Mouse (Mus musculus) CD4-positive, CD25-positive, alpha-beta regulatory T cell, adult 4 months (primary cell): Measurements from ENCODE around the gene Zscan2. TPM values are rescaled to one million over a fixed set of nuclear protein-coding genes. Genes with fewer than 3 reads are reported as not detected.
A peak's percentile ranks its signal among the peaks of the same experiment; 100 is the strongest.

Experiments
- ATAC-seq: one replicate; pipeline ENCODE4 v1.8.0; 2017
- polyA plus RNA-seq, 2 experiments: library from polyadenylated mRNA; unstranded; fragments of 100-300 nt; shearing (Covaris generic); gene quantifications; one replicate each; pipeline ENCODE4 v1.2.1; 2017

The Zscan2 gene
- 1 to 10 TPM; 3.8 to 4.2 TPM for polyA plus RNA-seq

DNA sequence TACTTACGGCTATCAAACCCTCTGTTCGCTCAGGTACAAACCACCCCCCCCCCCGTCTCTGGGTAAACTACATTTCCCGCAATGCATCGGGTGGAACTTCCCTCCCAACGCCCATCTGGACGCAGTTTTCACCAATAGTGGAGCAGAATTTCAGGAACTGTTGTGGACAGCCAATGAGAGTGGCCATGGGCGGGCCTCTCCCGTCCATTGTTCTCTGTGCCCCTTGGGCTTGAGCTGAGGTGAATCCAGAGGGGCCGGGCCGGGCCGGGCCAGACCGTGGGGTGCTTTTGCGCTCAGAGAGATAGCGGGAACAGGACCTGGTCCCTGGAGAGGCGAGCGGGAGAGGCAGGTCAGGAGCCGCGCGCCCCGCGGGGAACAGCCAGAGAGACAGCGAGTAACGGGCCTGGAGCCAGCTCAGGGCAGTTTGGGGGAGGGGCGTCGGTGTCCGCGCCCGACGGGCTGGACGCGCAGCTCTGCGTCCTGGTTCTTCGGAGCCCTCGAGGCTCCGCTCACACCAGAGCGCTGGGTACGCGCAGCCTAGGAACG is at the start of gene Zscan2:
TSS of gene Zscan2 (plus strand) at position 192 of the 546 bp plus-strand sequence.
- ATAC-seq = peak; percentile 80

DNA sequence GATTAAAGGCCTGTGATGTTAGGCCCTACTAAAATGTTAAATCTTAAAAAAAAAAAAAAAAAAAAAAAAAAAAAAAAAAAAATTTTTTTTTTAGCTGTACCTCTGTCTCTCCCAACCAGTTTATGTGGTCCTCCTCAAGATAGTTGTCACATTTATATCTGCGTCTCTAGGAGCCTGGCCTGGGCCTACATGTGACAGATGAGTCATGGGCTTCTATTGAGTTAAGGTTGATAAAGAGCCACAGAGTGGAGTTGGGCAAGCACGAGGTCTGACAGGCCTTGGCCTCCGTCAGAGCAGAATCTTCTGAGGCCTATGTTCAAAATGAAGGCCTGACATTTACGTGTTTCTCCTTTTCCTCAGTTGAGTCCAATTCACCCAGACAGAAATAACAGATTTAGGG is 47.3 kb upstream of the Zscan2 start:
- ATAC-seq = no peak

DNA sequence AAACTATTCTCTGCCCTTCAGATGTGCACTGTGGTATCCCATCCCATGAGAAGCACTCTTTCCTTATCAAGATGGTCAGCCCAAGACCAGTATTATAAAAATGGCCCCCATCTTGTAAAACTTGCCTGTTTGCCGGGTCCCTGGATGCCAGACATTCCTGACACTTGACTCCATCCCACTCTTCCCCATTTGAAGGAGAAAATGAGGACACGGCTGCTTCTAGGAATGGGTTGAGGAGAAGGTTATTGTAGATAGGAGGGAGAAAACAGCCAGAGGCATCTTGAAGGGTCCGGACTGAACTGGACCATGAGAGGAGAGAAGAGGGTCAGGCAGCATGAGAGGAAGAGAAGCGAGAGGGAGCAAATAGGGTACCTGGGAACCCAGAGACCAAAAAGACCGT is 44.1 kb upstream of the Zscan2 start:
- no peak for ATAC-seq

DNA sequence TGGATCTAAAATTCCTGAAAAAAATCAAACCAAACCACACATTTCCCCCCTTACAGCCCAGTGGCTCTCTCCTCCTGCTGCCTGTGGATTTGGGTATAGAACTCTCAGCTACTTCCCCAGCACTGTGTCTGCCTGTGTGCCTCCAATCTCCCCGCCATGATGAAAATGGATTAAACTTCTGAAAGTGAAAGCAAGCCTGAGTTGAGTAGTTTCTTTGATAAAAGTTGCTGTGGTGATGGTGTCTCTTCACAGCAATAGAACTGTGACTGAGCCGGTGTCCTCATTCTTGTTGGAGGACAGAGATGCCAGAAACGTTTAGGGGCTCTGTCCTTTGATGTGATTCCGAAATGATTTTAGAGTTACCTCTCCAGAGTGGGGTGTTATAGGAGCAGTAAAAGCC is 39.9 kb upstream of the Zscan2 start:
- peak; percentile 75 for ATAC-seq

DNA sequence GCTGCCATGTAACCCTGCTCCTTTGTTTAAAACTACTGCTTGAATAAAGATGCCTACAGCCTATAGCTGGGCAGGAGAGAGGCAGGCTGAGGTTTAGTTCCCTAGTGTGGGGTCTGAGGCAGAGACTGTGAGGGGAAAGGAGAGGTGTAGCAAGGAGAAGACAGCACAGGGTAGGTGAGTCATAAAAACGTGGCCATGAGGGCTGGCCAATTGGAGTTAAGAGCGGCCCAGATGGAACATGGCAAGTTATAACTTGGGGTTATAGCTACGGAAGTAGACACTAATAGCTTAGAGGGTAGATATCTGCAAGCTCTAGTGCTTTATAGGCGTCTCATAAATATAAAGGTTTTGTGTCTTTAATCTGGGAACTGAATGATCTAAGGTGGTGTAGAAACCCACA is 37.5 kb upstream of the Zscan2 start:
- ATAC-seq = no peak

DNA sequence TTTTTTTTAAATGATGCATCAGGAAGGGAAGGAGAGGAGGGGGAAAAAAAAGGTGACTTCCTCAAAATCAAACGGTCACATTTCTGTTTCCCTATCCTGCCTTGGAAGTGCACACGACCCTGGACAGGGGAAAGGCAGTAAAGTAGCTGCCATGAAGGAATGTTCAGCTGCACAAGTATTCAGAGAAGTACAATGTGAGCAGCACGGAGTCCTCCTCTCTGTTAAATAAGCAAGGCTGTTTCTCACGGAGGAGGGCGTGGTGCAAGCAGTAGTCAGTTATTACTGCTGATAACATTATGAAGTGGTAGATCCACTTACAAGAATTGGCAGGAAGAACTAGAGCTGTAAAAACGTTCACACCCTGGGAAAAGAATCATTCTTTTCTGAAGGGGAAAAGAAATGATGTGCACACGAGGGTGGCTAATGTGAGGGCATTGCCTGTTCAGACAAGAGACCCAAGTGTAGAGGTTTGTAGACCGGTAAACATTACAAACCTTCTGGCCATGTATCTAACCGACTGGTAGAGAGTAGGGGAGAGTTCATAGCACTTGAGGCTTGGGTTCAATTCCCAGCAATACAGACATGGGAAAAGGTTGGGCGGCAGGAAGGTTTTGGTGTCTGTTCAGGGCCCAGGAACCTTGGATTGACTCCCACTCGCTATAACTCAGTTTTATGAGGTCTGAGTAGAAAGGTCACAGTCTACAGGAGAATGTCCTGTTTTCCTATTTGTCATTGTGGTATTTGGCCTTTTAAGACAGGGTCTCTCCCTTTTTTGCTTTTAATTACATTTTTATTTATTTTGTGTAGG is 36.6 kb upstream of the Zscan2 start:
- no peak for ATAC-seq

DNA sequence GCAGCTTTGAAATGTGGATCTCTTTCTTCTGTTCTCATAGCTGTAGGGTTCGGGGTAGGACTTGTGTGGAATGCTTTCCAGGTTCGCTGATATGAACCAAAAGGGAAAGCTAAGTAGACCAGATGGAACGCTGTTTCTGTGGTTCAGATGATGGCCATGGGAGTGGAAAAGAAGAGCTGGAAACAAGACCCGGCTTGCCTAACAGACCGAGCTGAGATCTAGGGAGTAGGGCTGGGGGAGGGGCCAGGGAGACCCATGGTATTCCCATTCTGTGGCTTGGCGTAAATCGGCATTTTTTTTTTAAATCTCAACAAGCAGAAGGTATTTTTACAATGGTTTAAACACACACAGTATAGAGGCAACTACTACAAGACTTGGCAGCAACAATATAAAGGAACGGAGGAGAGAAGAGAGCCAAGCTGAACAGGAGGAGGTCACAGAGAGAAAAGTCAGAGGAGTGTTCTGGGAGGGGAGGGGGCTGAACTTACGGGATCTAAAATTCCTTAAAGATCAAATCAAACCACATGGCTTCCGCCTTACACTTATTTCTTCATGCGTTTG is 34.8 kb upstream of the Zscan2 start, which contains the start of gene Iqgap1:
TSS of gene Iqgap1 (minus strand) at position 132 of the 561 bp plus-strand sequence.
- no peak for ATAC-seq

DNA sequence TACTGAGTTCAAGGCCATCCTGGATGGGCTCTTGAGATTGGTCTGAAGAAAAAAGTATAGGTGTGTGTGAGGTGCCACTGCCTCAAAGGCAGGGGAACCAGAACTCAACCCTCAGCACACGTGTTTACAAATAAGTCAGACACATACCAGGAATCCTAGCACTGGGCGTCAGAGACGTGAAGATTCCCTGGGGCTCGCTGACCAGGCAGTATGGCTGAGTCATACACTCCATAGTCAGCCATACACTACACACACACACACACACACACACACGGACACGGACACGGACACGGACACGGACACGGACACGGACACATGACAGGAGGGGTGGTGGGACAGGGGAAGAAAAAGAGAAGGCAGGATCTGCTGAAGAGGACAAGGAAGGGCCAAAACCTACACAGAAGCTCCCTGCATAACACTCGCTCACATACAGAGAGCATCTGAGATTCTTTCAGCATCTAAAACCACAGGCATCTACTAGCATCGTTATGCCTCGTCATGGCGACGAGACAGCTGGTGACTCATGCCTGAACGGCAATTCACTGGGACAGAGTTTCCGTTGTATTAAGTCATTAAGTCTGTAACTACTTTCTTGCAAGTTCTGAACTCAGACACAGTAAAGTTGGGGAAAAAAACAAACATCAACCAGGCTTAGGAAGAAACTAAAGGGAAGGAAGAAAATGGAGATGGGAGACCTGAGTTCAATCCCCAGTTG is 32.4 kb upstream of the Zscan2 start:
- peak; percentile 74 for ATAC-seq

DNA sequence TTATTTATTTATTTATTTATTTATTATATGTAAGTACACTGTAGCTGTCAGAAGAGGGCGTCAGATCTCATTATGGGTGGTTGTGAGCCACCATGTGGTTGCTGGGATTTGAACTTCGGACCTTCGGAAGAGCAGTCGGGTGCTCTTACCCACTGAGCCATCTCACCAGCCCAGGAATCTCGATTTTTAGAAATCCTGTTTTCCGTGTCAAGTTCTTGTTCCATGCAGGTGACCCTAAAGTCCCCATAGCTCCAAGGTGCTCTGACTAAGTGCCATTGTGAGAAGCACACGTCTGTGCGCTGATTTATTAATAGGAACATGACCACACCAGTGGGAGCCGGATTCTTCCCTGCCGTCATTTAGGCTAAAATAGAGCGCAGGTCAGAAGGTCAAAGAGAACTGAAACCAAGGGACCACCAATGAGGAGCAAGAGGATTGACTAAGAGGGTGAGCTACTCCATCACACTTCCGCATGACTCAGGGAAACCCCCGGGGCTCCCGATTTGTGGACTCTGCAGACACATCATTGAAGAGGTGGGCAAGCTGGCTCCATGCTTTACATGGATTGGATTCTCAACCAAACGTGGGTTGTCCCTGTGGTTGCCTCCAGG is 30.4 kb upstream of the Zscan2 start:
- no peak for ATAC-seq

DNA sequence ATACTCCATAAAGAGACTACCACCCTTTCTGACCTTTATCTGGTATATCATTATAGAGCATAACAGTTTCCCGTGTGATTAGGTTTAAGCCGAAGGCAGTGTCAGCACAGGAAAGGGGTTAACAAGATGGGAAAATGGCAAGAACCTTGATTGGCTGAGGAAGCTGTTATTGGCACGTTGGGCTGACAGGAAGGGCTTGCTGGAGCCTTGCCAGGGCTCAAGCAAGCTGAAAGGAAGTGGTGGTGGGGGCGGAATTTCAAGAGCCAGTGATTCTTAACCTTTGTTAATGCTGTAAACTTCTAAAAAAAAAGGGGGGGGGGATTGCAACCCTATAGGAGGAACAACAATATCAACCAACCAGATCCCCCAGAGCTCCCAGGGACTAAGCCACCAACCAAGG is 28.5 kb upstream of the Zscan2 start:
- peak; percentile 84 for ATAC-seq

DNA sequence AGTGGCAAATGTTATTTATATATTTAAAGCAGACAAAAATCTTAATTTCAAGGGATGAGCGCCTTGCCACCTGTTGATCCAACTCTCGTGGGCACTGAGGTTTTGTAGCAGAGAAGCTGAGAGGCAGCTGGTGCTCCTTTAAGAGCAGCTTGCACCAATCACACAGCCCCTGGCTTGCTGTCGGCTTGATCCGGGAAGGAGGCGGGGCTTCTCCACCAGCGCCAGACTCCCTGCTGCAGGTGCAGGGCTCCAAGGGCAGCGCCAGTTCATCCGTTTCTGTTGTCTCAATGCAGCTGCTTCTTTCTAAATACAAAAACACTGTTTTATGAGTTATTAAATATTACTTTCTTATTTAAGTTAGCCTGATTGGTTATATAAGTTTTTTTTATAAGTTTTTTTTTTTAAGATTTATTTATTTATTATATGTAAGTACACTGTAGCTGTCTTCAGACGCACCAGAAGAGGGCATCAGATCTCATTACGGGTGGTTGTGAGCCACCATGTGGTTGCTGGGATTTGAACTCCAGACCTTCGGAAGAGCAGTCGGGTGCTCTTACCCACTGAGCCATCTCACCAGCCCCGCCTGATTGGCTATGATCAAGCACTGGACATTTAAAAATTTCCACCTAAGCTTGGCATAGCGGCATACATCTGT is 27.6 kb upstream of the Zscan2 start:
- ATAC-seq = peak; percentile 52

DNA sequence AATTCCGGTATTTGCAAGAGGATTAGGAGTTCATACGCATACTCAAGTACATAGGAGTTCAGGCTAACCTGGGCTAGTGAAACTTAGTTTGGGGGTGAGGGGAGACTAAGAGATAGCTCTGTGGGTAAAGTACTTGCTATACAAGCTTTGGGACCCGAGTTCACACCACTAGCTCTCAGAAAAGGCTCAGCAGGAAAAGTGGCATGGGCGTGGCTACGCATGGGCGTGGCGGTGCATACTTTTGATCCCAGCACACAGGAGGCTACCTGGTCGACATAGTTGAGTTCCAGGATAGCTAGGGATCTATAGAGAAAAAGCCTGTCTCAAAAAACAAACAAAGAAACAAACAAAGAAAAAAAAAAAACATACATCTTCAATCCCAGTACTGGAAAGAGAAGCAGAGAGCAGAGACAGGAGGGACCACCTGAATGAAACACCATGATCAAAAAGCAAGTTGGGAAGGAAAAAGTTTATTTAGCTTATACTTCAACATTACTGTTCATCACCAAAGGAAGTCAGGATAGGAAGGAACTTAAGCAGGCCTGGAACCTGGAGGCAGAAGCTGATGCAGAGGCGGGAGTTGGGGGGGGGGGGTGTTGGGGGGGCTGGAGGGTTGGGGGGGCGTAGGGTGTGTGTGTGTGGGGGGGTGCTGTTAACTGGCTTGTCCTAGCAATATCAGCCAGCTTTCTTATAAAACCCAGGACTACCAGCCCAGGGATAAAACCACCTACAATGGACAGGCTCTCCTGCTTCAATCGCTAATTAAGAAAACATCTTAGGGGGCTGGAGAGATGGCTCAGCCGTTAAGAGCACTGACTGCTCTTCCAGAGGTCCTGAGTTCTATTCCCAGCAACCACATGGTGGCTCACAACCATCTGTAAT is 26.8 kb upstream of the Zscan2 start:
- ATAC-seq = no peak

DNA sequence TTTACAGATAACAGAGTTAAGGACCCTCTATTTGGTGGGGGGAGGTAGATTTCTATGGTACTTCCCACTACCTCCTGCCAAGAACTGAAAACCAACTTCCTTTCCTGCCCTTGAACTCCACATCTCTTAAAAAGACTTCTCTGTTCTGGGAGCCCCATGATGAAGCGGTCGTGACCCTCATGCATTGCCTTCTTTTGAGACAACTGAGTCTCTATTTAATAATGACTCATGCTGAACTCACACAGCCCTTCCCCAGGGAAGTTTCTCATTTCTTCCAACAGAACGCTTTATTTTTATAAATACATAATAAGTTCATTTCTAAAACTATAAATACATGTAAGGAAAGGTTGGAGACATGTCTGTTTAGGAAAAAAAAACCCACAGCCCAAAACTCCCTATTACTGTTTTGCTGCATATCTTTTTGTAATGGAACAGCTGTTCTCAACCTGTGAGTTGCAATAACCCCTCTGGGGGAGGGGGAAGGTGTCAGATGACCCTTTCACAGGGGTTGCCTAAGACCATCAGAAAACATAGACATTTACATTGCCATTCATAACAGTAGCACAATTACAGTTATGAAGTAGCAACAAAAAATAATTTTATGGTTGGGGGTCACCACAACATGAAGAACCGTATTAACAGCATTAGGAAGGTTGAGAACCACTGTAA is 24.6 kb upstream of the Zscan2 start:
- ATAC-seq = no peak

DNA sequence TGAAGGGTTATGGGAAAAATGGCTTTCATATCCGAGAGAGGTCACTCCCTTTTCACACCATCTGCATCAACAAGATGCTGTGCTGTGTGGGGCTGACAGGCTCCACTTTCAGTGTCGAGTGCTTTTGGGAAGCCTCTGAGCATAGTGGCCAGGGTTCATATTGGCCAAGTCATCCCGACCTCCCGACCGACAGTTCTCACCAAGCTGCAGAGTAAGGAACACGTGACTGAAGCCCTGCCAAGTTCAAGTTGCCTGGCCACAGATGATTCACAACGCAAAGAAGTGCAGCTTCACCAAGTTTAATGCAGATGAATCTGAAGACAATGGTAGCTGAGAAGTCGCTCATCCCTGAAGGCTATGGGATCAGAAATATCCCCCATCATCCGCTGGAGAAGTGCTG is 23.0 kb upstream of the Zscan2 start:
- no peak for ATAC-seq

DNA sequence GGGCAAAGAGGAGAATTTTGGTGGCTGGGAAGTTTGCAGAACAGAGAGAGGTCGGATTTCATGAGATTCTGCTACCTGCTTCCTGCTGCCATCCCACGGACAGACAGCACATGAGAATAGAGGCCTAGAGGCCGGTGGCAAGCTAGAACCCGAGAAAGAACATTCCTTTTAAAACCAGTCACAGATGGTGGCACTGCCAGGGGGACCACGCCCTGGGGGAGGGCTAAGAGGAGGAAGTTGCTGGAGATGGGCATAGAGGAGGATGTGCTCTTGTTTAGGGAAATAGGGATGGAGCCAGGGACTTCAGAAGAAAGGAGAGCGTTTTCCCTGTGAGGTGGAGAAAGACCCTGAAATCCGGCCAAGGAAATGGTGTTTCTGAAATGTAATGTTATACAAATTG is 22.5 kb upstream of the Zscan2 start:
- no peak for ATAC-seq

DNA sequence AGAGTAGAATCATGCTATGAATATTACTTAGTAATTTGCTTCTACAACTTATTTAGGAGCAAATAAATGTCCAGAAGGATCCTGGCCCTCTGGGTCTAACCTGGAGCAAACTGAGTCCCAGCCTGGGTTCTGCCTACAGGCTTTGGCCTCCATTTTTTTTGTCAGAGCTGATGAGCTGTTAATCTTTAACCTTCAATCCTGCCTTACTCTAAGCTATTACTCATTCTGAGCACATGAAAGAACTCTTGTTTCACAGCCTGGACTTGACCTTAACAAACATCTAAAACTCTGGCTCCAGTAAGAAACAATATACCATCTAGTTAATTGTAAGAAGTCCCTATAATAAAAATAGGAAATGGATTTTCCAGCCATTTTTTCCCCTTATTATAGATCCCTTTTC is 21.0 kb upstream of the Zscan2 start:
- no peak for ATAC-seq

DNA sequence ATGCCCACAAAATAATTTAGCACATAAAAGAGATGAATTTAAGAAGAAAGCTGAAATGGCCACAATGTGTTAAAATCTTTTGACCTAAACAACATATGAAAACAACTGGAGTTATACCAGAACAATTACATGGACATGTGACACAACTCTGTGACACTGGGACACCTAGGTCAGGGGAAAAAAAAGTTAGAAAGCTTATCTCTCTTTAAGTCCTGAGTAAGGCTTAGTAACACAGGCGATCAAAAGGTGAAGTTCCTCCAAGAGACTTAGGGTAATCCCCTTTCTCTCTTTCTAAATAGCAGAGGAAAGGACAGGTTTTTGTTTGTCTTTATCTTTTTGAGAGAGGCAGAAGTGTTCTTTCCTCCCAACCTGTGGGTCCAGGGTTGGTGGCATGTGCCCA is 20.5 kb upstream of the Zscan2 start:
- ATAC-seq = peak; percentile 93

DNA sequence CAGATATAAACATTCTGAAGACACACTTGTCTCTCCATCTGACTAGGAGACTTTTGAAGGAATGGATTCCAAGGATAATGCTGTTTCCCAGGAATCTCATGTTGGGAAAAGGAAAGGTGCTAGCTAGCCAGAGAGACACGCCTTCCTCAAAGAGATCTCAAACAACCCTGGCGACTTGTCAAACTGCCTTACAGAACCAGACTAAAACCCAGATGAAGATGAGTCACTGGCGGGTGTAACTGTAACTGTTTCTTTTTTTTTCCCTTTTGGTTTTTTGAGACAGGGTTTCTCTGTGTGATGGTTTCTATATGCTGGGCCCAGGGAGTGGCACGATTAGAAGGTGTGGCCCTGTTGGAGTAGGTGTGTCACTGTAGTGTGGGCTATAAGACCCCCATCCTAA is 19.8 kb upstream of the Zscan2 start:
- ATAC-seq = peak; percentile 28

DNA sequence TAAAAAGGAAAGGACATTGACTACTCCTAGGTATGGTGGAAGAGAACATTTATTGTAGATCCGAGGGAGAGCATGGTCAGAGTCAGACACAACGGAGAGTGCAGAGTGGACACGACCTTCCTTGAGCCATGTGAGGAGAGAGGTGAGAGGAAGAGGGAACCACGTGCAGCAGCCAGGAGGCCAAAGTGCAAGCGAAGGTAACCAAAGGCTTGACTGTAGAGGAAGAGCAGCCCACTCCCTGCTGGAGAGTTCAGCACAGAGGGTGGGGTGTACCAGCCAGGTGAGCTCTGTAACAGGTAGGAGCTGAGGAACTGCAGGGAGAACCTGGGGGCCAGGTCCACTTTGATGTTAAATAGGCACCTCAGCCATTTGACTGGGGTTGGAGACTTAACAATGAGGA is 18.6 kb upstream of the Zscan2 start:
- ATAC-seq = no peak

DNA sequence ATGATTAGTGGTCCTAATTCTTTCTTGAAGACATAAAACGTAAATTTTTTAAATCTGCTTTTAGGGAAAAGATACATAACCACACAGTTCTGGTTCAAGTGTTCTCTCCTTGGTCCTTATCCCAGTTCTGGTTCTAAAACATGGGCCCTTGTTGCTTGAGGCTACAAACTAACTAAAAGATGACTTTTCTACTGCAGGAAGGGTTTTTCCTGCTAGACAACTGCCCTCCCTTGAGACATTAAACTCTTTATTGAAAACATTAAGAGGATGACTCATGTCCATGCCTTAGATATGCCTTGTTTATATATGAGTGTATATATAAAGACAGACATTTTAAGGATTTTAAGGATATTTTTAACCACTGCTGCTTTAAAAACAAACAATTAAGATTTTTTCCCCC is 17.5 kb upstream of the Zscan2 start:
- no peak for ATAC-seq
